Mouse (Mus musculus): ENCODE measurements around the gene Abhd11. TPM values are rescaled to one million over a fixed set of nuclear protein-coding genes. Genes with fewer than 3 reads are reported as not detected.
"Not testable (repeated sequence)": the region's sequence is repeated elsewhere in the genome, so short reads cannot be mapped to it uniquely, and the experiment has no call there.

Gene Abhd11
- polyA plus RNA-seq, 1 experiment from 2014 or later = 45.1 TPM

GRCm38 (mm10) chr5:135040777-135041176 lies 31.8 kb downstream of the Abhd11 start:
- Histone ChIP-seq H3K9ac (ENCODE audit: low read depth, low read length) (no peak overlapping the region), H3K4me2 (replicated peaks; ENCODE audit: low read depth, low read length) (no peak overlapping the region), H3K27ac (ENCODE audit: low read depth, low read length) (no peak overlapping the region), H3K4me1 (replicated peaks; ENCODE audit: control insufficient read depth, insufficient read depth, low read length) (0 out of 2 replicates have a peak, but pooled peaks cover 2% of the 10 kb centered on the region), H3K4me3 (ENCODE audit: low read depth, low read length) (no peak overlapping the region), H3K9me3 (ENCODE audit: control insufficient read depth, low read length) (no peaks in the 10 kb centered on the region), H3K36me3 (ENCODE audit: control insufficient read depth, insufficient read depth, low read length) (no peaks in the 10 kb centered on the region), H3K27me3 (ENCODE audit: control insufficient read depth, insufficient read depth, low read length) (no peaks in the 10 kb centered on the region; the same call in 1 of the 2 replicates)
- no peak for DNase-seq (ENCODE audit: low spot score)
- ATAC-seq (ENCODE audit: low FRiP score) = no peak
- WGBS = 77% methylated on average over 11 of the region's 11 CpGs

GRCm38 (mm10) chr5:135042105-135042788 lies 33.3 kb downstream of the Abhd11 start:
- 28% methylated on average over 20 of the region's 21 CpGs for WGBS
- Histone ChIP-seq H3K27me3 (ENCODE audit: control insufficient read depth, insufficient read depth, low read length) (no peaks in the 10 kb centered on the region; the same call in 1 of the 2 replicates), H3K27ac (ENCODE audit: low read depth, low read length) (no peak overlapping the region), H3K4me3 (ENCODE audit: low read depth, low read length) (no peak overlapping the region), H3K9ac (ENCODE audit: low read depth, low read length) (no peak overlapping the region), H3K4me1 (replicated peaks; ENCODE audit: control insufficient read depth, insufficient read depth, low read length) (0 out of 2 replicates have a peak, but pooled peaks cover 2% of the 10 kb centered on the region), H3K4me2 (replicated peaks; ENCODE audit: low read depth, low read length) (no peak overlapping the region), H3K36me3 (ENCODE audit: control insufficient read depth, insufficient read depth, low read length) (no peaks in the 10 kb centered on the region), H3K9me3 (ENCODE audit: control insufficient read depth, low read length) (no peaks in the 10 kb centered on the region)
- DNase-seq (ENCODE audit: low spot score) (no peak), ATAC-seq (ENCODE audit: low FRiP score) (no peak)

DNA sequence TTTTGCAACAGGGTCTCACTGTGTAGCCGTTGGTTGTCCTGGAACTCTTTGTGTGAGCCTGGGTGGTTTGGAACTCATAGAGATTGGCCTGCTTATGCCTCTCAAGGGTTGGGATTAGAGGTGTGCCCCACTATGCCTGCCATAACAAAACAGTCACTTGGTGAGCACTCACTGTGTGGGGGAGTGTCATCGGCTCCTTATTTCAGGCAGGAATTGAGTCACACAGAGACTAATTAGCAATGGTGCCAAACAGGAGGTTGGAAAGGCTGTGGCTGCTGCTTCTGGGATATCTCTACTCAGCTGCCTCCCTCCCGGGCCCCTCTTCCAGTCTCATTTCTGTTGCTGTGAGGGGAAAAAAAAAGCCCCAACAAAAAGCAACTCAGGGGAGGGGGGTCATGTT lies 35.6 kb downstream of the Abhd11 start:
- no peaks in the 10 kb centered on the region for H3K36me3 ChIP-seq (ENCODE audit: control insufficient read depth, insufficient read depth, low read length)
- no peaks in the 10 kb centered on the region for H3K9me3 ChIP-seq (ENCODE audit: control insufficient read depth, low read length)
- no peak overlapping the region for H3K4me2 ChIP-seq (replicated peaks; ENCODE audit: low read depth, low read length)
- WGBS = 88% methylated on average over 3 of the region's 3 CpGs
- no peak overlapping the region for H3K27ac ChIP-seq (ENCODE audit: low read depth, low read length)
- no peak overlapping the region for H3K4me3 ChIP-seq (ENCODE audit: low read depth, low read length)
- no peak overlapping the region for H3K9ac ChIP-seq (ENCODE audit: low read depth, low read length)
- no peaks in the 10 kb centered on the region; the same call in 1 of the 2 replicates for H3K27me3 ChIP-seq (ENCODE audit: control insufficient read depth, insufficient read depth, low read length)
- ATAC-seq (ENCODE audit: low FRiP score) (no peak), DNase-seq (ENCODE audit: low spot score) (no peak)
- 0 out of 2 replicates have a peak, but pooled peaks cover 2% of the 10 kb centered on the region for H3K4me1 ChIP-seq (replicated peaks; ENCODE audit: control insufficient read depth, insufficient read depth, low read length)

DNA sequence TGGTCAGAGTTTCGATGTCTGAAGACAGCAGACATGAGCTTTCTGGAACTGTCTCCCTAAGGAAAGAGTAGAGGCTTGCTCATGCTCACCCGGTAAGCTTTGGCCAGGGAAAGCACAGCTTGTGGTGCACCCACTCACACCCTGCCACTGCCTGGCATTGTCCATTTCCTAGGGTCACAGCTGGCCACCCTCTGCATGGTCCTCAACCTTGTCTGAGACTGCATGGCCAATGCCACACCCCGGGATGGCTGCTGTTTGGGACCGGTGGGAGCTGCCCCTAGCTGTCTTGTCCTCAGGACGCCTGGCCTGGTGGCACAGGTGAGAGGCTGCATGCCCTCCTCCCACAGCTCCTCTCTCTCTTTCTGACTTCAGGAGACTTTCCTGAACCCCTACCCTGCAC lies 39.6 kb downstream of the Abhd11 start:
- WGBS = 90% methylated on average over 5 of the region's 5 CpGs
- no peak for ATAC-seq (ENCODE audit: low FRiP score)
- no peak overlapping the region for H3K27ac ChIP-seq (ENCODE audit: low read depth, low read length)
- H3K9me3 ChIP-seq (ENCODE audit: control insufficient read depth, low read length) = no peaks in the 10 kb centered on the region
- H3K27me3 ChIP-seq (ENCODE audit: control insufficient read depth, insufficient read depth, low read length) = no peaks in the 10 kb centered on the region
- H3K4me2 ChIP-seq (replicated peaks; ENCODE audit: low read depth, low read length) = no peak overlapping the region; the same call in 1 of the 2 replicates
- no peak overlapping the region for H3K9ac ChIP-seq (ENCODE audit: low read depth, low read length)
- H3K36me3 ChIP-seq (ENCODE audit: control insufficient read depth, insufficient read depth, low read length) = no peaks in the 10 kb centered on the region
- DNase-seq (ENCODE audit: low spot score) = no peak
- no peaks in the 10 kb centered on the region for H3K4me1 ChIP-seq (replicated peaks; ENCODE audit: control insufficient read depth, insufficient read depth, low read length)
- no peak overlapping the region for H3K4me3 ChIP-seq (ENCODE audit: low read depth, low read length)

DNA sequence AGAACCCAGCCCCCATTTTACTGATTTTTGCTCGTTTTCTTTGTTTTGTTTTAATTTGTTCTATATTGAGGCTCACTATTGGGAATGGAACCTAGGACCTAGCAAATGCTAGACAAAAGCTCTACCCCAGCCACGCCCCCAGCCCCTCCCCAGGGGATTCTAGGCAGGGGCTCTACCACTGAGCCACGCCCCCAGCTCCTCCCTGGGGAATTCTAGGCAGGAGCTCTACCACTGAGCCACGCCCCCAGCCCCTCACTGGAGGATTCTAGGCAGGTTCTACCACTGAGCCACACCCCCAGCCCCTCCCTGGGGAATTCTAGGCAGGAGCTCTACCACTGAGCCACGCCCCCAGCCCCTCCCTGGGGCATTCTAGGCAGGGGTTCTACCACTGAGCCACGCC lies 40.3 kb downstream of the Abhd11 start:
- not testable (repeated sequence) for H3K27me3 ChIP-seq (ENCODE audit: control insufficient read depth, insufficient read depth, low read length); H3K4me2 ChIP-seq (replicated peaks; ENCODE audit: low read depth, low read length); H3K9ac ChIP-seq (ENCODE audit: low read depth, low read length); H3K36me3 ChIP-seq (ENCODE audit: control insufficient read depth, insufficient read depth, low read length); H3K4me1 ChIP-seq (replicated peaks; ENCODE audit: control insufficient read depth, insufficient read depth, low read length); DNase-seq (ENCODE audit: low spot score); H3K4me3 ChIP-seq (ENCODE audit: low read depth, low read length); H3K9me3 ChIP-seq (ENCODE audit: control insufficient read depth, low read length); ATAC-seq (ENCODE audit: low FRiP score); H3K27ac ChIP-seq (ENCODE audit: low read depth, low read length)
- WGBS = 86% methylated on average over 5 of the region's 6 CpGs

- Histone ChIP-seq H3K9me3 (ENCODE audit: control insufficient read depth, low read length) (no peaks in the 10 kb centered on the region), H3K27ac (ENCODE audit: low read depth, low read length) (no peak overlapping the region), H3K9ac (ENCODE audit: low read depth, low read length) (no peak overlapping the region), H3K36me3 (ENCODE audit: control insufficient read depth, insufficient read depth, low read length) (no peaks in the 10 kb centered on the region), H3K4me3 (ENCODE audit: low read depth, low read length) (no peak overlapping the region), H3K4me2 (replicated peaks; ENCODE audit: low read depth, low read length) (no peak overlapping the region), H3K27me3 (ENCODE audit: control insufficient read depth, insufficient read depth, low read length) (no peaks in the 10 kb centered on the region), H3K4me1 (replicated peaks; ENCODE audit: control insufficient read depth, insufficient read depth, low read length) (no peaks in the 10 kb centered on the region)
- ATAC-seq (ENCODE audit: low FRiP score) (no peak), DNase-seq (ENCODE audit: low spot score) (no peak)
- 94% methylated on average over 12 of the region's 12 CpGs for WGBS
Measured at GRCm38 (mm10) chr5:135053356-135053755, 44.4 kb downstream of the Abhd11 start.

Other genes with a start within 250 kb of the Abhd11 start
- gene Tmem270, start 102.4 kb upstream of the Abhd11 start, polyA plus RNA-seq (2014; fragmentation: Nextera tagmentation; extraction: Ambion mirVana) = not detected in 2 replicates
- 3.1 and 4.1 TPM in 2 replicates for gene Cldn13, start 93.6 kb upstream of the Abhd11 start, polyA plus RNA-seq (2014; fragmentation: Nextera tagmentation; extraction: Ambion mirVana)
- gene Mettl27, start 76.8 kb upstream of the Abhd11 start, polyA plus RNA-seq (2014; fragmentation: Nextera tagmentation; extraction: Ambion mirVana) = 8.3 and 8.6 TPM in 2 replicates
- 7.8 and 10.2 TPM in 2 replicates for gene Cldn4, start 62.2 kb upstream of the Abhd11 start, polyA plus RNA-seq (2014; fragmentation: Nextera tagmentation; extraction: Ambion mirVana)
- gene Cldn3, start 22.9 kb upstream of the Abhd11 start, polyA plus RNA-seq (2014; fragmentation: Nextera tagmentation; extraction: Ambion mirVana) = 3.5 and 5.3 TPM in 2 replicates
- gene Stx1a, start 14.3 kb downstream of the Abhd11 start, polyA plus RNA-seq (2014; fragmentation: Nextera tagmentation; extraction: Ambion mirVana) = 21.8 and 24.0 TPM in 2 replicates
- gene Dnajc30, start 55.0 kb downstream of the Abhd11 start, polyA plus RNA-seq (2014; fragmentation: Nextera tagmentation; extraction: Ambion mirVana) = 26.2 and 29.2 TPM in 2 replicates
- gene Bud23, start 55.8 kb downstream of the Abhd11 start, polyA plus RNA-seq (2014; fragmentation: Nextera tagmentation; extraction: Ambion mirVana) = 113 and 118 TPM in 2 replicates
- 10.4 and 12.0 TPM in 2 replicates for gene Vps37d, start 69.1 kb downstream of the Abhd11 start, polyA plus RNA-seq (2014; fragmentation: Nextera tagmentation; extraction: Ambion mirVana)
- 1.2 and 1.6 TPM in 2 replicates for gene Mlxipl, start 80.7 kb downstream of the Abhd11 start, polyA plus RNA-seq (2014; fragmentation: Nextera tagmentation; extraction: Ambion mirVana)
- 21.4 and 21.9 TPM in 2 replicates for gene Tbl2, start 140.5 kb downstream of the Abhd11 start, polyA plus RNA-seq (2014; fragmentation: Nextera tagmentation; extraction: Ambion mirVana)
- gene Bcl7b, start 159.1 kb downstream of the Abhd11 start, polyA plus RNA-seq (2014; fragmentation: Nextera tagmentation; extraction: Ambion mirVana) = 35.9 and 38.8 TPM in 2 replicates
- gene Baz1b, start 178.1 kb downstream of the Abhd11 start, polyA plus RNA-seq (2014; fragmentation: Nextera tagmentation; extraction: Ambion mirVana) = 54.5 and 77.6 TPM in 2 replicates
- gene Fzd9, start 242.1 kb downstream of the Abhd11 start, polyA plus RNA-seq (2014; fragmentation: Nextera tagmentation; extraction: Ambion mirVana) = 6.6 and 7.2 TPM in 2 replicates

Measured in hindbrain, embryonic 11.5 days (tissue).